Mouse (Mus musculus) stomach, embryonic 15.5 days (tissue): ENCODE measurements around the gene Emb. TPM values are rescaled to one million over a fixed set of nuclear protein-coding genes. Genes with fewer than 3 reads are reported as not detected.

ENCODE experiments used
- ATAC-seq: fragments of 200-750 bp; cut with Nextera tagmentation; 2 replicates; pipeline ENCODE4 v1.8.0; 2017; ENCODE audit warnings: low read depth, moderate number of reproducible peaks, moderate TSS enrichment; ENCODE audit not compliant: insufficient read depth, low FRiP score
- H3K27ac ChIP-seq: fragments of 300-500 bp; sonication (generic); 2 replicates; pipeline ENCODE4 v1.5.1; 2015; ENCODE audit warnings: mild to moderate bottlenecking, inconsistent platforms
- H3K27me3 ChIP-seq: fragments of 300-500 bp; sonication (generic); replicated peaks from 2 replicates; pipeline ENCODE4 v1.6.1; 2015; ENCODE audit warnings: inconsistent platforms
- H3K36me3 ChIP-seq: fragments of 300-500 bp; sonication (generic); 2 replicates; pipeline ENCODE4 v1.6.1; 2015; ENCODE audit warnings: inconsistent platforms
- H3K4me1 ChIP-seq: fragments of 300-500 bp; sonication (generic); 2 replicates; pipeline ENCODE4 v1.6.1; 2015; ENCODE audit warnings: inconsistent platforms
- H3K4me2 ChIP-seq: fragments of 300-500 bp; sonication (generic); 2 replicates; pipeline ENCODE4 v1.6.1; 2015; ENCODE audit warnings: mild to moderate bottlenecking, inconsistent platforms
- H3K4me3 ChIP-seq: fragments of 300-500 bp; sonication (generic); replicated peaks from 2 replicates; pipeline ENCODE4 v1.5.1; 2015; ENCODE audit warnings: inconsistent platforms
- H3K9ac ChIP-seq: fragments of 300-500 bp; sonication (generic); 2 replicates; pipeline ENCODE4 v1.6.1; 2015; ENCODE audit warnings: inconsistent platforms
- H3K9me3 ChIP-seq: fragments of 300-500 bp; sonication (generic); 2 replicates; pipeline ENCODE4 v1.6.1; 2016; ENCODE audit warnings: inconsistent platforms
- WGBS: fragments of 180-500 bp; shearing (Covaris S2); methylation state at CpG from one replicate; pipeline ENCODE4 v1.1.7; 2015; 5-methylcytosine and 5-hydroxymethylcytosine counted together
- polyA plus RNA-seq: library from polyadenylated mRNA; unstranded; fragments of >200 nt; fragmentation: Nextera tagmentation; extraction: Ambion mirVana; gene quantifications from 2 replicates; pipeline ENCODE4 v1.2.1, GENCODE M21; 2015

Gene Emb
- polyA plus RNA-seq, 1 experiment from 2014 or later: 23.2 TPM

DNA sequence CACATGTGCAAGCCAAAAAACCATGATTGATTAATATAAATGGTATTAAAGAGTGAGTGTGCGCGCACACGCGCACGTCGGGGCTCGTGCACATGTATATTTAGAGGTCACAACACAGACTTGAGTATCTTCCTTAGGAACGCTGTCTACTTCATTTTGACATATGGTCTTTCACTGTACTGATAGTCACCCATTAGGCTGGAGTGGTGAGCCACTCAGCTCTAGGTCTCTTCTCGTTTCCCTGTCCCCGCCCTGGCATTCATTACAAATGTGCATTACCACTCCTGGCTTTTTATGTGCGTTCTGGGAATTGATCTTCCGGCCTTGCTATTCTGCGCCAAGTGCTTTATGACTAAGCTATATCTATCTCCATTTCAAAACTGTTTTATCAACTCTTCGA, 59.6 kb downstream of the Emb start:
- H3K4me2 ChIP-seq: no peak overlapping the region
- H3K9ac ChIP-seq: no peak overlapping the region
- H3K27ac ChIP-seq: no peak overlapping the region
- H3K36me3 ChIP-seq: no peaks in the 10 kb centered on the region
- 90% methylated on average over 14 of the region's 14 CpGs for WGBS
- ATAC-seq: no peak
- H3K4me1 ChIP-seq: no peaks in the 10 kb centered on the region
- H3K9me3 ChIP-seq: no peaks in the 10 kb centered on the region
- no peak overlapping the region for H3K4me3 ChIP-seq
- H3K27me3 ChIP-seq: no peaks in the 10 kb centered on the region

DNA sequence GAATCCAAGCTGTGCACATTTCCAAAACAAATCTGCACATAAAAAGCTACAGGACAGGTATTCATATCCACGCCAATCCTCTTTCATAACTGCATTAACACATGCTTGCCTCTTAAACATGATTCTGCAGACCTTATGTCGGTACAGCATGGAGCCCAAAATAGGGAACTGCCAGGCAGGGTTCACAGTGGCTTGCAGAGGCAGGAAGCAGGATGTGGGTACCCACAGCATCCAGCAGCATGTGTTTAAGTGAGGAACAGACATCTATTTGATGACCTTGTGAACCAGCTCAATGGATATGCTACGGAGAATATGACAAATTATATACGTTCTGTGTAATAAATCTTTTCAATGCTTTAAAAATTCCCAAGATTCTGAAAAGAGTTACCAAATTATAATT, 75.7 kb downstream of the Emb start:
- Histone ChIP-seq H3K27me3 (no peaks in the 10 kb centered on the region), H3K4me2 (no peak overlapping the region), H3K36me3 (no peaks in the 10 kb centered on the region), H3K9ac (no peak overlapping the region), H3K4me1 (no peaks in the 10 kb centered on the region), H3K4me3 (no peak overlapping the region), H3K9me3 (no peaks in the 10 kb centered on the region), H3K27ac (no peak overlapping the region)
- ATAC-seq: no peak
- 65% methylated on average over 4 of the region's 4 CpGs for WGBS

DNA sequence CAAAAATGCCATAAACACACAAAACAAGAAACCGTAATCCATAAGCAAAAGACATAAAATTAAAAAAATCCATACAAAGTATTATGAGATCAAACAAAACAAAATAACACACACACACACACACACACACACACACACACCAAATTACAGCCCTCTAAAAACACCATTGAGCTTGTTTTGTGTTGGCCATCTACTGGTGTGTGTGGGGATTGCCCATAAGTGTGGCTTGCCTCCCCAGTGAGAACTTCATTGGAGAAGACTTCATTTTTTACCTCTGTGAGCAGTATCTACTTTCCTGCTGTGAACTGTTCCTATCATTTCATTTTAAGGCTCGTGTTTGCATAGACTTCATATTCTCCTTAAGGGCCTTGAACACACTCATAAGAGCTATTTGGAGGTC, 78.6 kb downstream of the Emb start:
- no peak for ATAC-seq
- H3K9me3 ChIP-seq: no peaks in the 10 kb centered on the region
- 91% methylated on average over 2 of the region's 2 CpGs for WGBS

DNA sequence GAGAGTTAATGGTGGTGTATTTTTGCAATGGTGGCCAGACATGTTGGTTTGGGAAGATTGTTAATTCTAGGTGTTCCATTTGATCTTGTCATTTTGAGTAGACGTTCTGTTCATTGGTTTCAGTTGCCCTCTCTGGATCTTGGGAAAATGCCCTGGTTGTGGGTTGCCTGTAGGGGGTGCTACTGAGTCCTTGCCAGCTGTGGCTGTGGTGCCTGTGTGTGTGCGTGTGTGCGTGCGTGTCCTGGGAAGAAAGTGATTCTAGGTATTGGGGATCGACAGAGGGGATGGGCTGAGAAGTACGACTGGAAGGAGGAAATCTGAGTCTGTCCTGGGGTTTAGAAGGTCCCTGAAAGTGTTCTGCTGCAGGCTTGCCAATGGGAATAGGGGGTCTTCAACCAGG, 79.1 kb downstream of the Emb start:
- Histone ChIP-seq H3K9ac (no peak overlapping the region), H3K4me3 (no peak overlapping the region), H3K4me2 (no peak overlapping the region), H3K27ac (no peak overlapping the region), H3K27me3 (no peaks in the 10 kb centered on the region), H3K4me1 (no peaks in the 10 kb centered on the region), H3K9me3 (no peaks in the 10 kb centered on the region), H3K36me3 (no peaks in the 10 kb centered on the region)
- 91% methylated on average over 6 of the region's 6 CpGs for WGBS
- ATAC-seq: no peak

More for the DNA sequence above, 78.6 kb downstream of the Emb start:
- Histone ChIP-seq H3K27me3 (no peaks in the 10 kb centered on the region), H3K36me3 (no peaks in the 10 kb centered on the region), H3K9ac (no peak overlapping the region), H3K4me3 (no peak overlapping the region), H3K4me1 (no peaks in the 10 kb centered on the region), H3K4me2 (no peak overlapping the region), H3K27ac (no peak overlapping the region)

DNA sequence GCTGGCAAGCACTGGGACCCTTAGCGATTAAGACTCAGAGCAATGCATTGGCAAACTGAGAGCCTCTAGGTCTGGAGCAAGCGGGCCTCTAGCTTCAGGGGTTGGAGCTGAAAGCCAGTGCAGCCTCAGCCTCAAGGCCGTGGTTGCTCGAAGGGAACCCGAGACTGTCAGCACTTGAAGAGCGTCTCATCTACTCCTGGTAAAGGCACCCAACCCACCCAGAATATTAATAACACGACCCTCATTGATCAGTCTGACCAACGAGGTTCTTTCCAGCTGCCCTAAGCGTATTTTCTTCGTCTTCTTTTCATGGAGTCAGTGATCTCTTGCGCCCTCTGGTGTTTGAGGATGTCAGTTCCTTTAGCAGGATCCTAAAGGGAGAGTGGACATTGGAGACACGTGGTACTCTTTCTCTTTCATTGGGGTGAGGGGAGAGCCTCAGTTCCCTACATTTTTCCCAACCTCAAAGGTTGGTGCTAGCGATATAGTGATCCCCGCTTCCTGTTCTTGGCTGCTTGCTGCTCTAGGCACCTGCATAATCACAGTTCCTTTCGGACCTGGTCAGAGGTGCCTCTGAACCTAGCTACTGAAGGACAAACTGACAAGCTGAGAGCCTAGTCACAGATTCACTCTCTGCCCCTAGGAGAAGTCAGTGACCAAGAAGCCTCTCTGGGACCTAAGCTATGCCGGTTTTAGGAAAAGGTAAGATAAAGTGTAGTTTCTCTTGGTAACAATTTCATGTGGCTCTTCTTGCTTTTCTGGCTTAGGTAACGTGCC, 81.3 kb downstream of the Emb start:
- no peaks in the 10 kb centered on the region for H3K27me3 ChIP-seq
- H3K4me1 ChIP-seq: no peaks in the 10 kb centered on the region
- H3K4me3 ChIP-seq: peak overlapping the region; percentile 22; the same call in 1 of the 2 replicates
- no peaks in the 10 kb centered on the region for H3K36me3 ChIP-seq
- H3K9me3 ChIP-seq: no peaks in the 10 kb centered on the region
- no peak overlapping the region for H3K9ac ChIP-seq
- ATAC-seq: peak; percentile 53; the same call in 1 of the 2 replicates
- WGBS: 25% methylated on average over 17 of the region's 17 CpGs
- peak overlapping the region; percentile 46 for H3K4me2 ChIP-seq
- H3K27ac ChIP-seq: no peak overlapping the region

DNA sequence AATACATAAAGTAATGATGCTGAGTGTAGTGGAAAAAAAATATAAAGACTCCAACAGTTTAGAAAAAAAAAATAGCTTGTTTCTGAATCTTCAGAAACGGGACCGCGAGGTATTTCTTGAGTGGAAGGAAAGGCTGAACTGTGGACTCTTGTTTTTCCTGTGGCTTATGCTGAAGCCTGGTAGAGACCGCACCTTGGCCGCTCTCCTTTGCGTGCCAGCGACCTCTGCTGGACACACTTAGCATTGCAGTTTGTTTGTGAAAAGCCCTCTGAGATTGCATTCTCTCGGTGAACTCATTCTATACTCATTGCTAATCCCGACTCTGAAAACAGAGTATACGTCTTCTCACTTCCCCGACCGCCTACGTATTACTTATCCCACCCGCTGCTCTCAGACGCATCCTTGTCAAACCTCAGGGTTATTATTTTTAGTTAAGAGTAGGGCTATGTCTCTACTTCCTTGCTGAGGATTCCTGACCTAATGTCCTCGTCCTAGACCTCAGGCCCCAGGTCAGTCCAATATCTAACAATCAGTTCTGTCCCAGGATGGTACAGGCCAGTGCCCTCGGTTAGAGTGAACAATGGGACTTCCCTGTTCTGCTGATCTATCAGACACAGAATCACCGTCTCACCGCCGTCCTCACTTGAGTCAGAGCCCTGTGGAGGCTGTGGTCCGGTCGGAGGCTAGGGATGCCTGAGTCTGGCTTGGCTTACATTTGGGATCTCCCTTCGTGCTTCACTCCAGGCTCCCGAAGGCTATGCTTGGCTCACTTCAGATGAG, 103.3 kb downstream of the Emb start:
- Histone ChIP-seq H3K27me3 (no peaks in the 10 kb centered on the region), H3K9ac (no peak overlapping the region), H3K4me1 (no peaks in the 10 kb centered on the region), H3K36me3 (no peaks in the 10 kb centered on the region), H3K9me3 (no peaks in the 10 kb centered on the region), H3K27ac (no peak overlapping the region), H3K4me3 (no peak overlapping the region), H3K4me2 (peak overlapping the region; percentile 27; the same call in 1 of the 2 replicates)
- WGBS: 27% methylated on average over 24 of the region's 24 CpGs
- no peak for ATAC-seq

Other genes with a start within 250 kb of the Emb start
- gene Parp8, start 183.0 kb upstream of the Emb start, polyA plus RNA-seq: 14.1 and 15.7 TPM in 2 replicates
- 0.08 TPM in 1 of 2 replicates, not detected in the other for gene Gm17509, start 12.5 kb downstream of the Emb start, polyA plus RNA-seq